Mouse (Mus musculus) kidney, embryonic 14.5 days (tissue): ENCODE data around the gene Traf3ip2. TPM values are rescaled to one million over a fixed set of nuclear protein-coding genes. Genes with fewer than 3 reads are reported as not detected.

Experiments used
- ATAC-seq: fragments of 200-750 bp; cut with Nextera tagmentation; 2 replicates; pipeline ENCODE4 v1.8.0; 2017; ENCODE audit warnings: moderate number of reproducible peaks, mild to moderate bottlenecking, moderate TSS enrichment, moderate library complexity; ENCODE audit not compliant: low FRiP score, low TSS enrichment
- H3K27ac ChIP-seq: fragments of 300-500 bp; sonication (generic); 2 replicates; pipeline ENCODE4 v1.5.1; 2014; ENCODE audit warnings: low read depth, mild to moderate bottlenecking, low read length, moderate library complexity, mixed read lengths
- H3K27me3 ChIP-seq: fragments of 300-500 bp; sonication (generic); 2 replicates; pipeline ENCODE4 v1.6.1; 2014; ENCODE audit warnings: mild to moderate bottlenecking, low read length; ENCODE audit not compliant: control insufficient read depth, insufficient read depth
- H3K36me3 ChIP-seq: fragments of 300-500 bp; sonication (generic); 2 replicates; pipeline ENCODE4 v1.6.1; 2014; ENCODE audit warnings: low read length, mixed read lengths; ENCODE audit not compliant: control insufficient read depth, insufficient read depth
- H3K4me1 ChIP-seq: fragments of 300-500 bp; sonication (generic); 2 replicates; pipeline ENCODE4 v1.6.1; 2014; ENCODE audit warnings: low read length, mixed read lengths; ENCODE audit not compliant: control insufficient read depth, insufficient read depth
- H3K4me2 ChIP-seq: fragments of 300-500 bp; sonication (generic); replicated peaks from 2 replicates; pipeline ENCODE4 v1.6.1; 2014; ENCODE audit warnings: low read depth, mild to moderate bottlenecking, low read length
- H3K4me3 ChIP-seq: fragments of 300-500 bp; sonication (generic); 2 replicates; pipeline ENCODE4 v1.5.1; 2014; ENCODE audit warnings: mild to moderate bottlenecking, low read length
- H3K9ac ChIP-seq: fragments of 300-500 bp; sonication (generic); 2 replicates; pipeline ENCODE4 v1.6.1; 2014; ENCODE audit warnings: low read depth, mild to moderate bottlenecking, low read length, moderate library complexity
- H3K9me3 ChIP-seq: fragments of 300-500 bp; sonication (generic); 2 replicates; pipeline ENCODE4 v1.6.1; 2016; ENCODE audit warnings: low read length; ENCODE audit not compliant: control insufficient read depth
- WGBS: fragments of 180-500 bp; shearing (Covaris S2); extraction: QIAGEN DNeasy Blood & Tissue Kit; methylation state at CpG from one replicate; pipeline ENCODE4 v1.1.7; 2014; 5-methylcytosine and 5-hydroxymethylcytosine counted together
- polyA plus RNA-seq: library from polyadenylated mRNA; unstranded; fragments of >200 nt; fragmentation: Nextera tagmentation; extraction: Ambion mirVana; gene quantifications from 2 replicates; pipeline ENCODE4 v1.2.1, GENCODE M21; 2014

Traf3ip2 gene
- polyA plus RNA-seq, 1 experiment from 2014 or later = 19.6 TPM

DNA sequence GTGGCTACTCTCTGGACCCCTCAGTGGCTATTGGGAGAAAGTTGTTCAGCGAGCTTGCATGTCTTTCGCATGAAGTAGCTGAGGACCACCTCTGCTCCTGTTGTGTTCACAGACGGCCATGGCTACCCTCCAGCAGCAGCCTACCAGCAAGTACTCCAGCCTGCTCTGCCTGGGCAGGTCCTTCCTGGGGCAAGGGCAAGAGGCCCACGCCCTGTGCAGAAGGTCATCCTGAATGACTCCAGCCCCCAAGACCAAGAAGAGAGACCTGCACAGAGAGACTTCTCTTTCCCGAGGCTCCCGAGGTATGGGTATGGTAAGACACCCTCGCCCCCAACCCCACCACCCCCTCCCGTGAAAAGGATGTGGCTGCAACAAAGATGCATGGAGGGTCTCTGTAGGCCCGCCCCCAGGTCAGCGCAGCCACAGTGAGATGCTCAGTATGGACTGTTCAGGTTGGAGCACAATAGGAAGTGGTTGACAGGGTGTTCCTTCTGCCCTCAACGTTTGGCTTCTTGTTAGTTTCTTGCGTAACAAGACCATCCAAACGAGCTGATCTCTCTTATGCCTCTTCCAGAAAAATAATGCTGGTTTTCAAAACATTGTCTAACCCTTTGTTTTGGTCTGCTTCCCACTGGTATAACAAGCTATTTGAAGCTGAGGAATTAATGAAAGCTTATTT is 21.8 kb downstream of the Traf3ip2 start:
- H3K9me3 ChIP-seq = no peaks in the 10 kb centered on the region
- no peak overlapping the region for H3K27ac ChIP-seq
- ATAC-seq = no peak
- no peak overlapping the region for H3K4me2 ChIP-seq
- H3K9ac ChIP-seq = no peak overlapping the region
- 90% methylated on average over 13 of the region's 13 CpGs for WGBS
- peaks cover 9% of the 10 kb centered on the region for H3K36me3 ChIP-seq
- no peak overlapping the region for H3K4me3 ChIP-seq
- peaks cover 44% of the 10 kb centered on the region for H3K4me1 ChIP-seq
- no peaks in the 10 kb centered on the region for H3K27me3 ChIP-seq

DNA sequence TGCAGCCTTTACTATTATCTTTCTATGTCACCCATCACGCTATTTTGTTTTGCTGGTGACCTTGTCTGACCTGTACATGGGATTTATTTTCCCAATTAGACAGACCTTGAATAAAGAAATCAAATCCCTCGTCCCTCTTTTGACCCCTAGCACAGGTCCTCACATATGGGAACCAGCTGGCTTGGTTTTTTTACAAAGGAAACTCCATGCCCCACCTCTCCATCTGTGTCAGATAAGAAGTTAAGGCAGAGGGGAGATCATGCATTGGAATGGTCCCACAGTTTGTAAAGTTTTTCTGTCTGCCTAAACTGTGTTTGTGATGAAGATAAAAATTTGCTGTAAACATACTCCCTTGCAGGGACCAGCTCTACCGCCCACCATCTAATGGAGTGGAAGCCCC is 26.1 kb downstream of the Traf3ip2 start:
- Histone ChIP-seq H3K4me2 (no peak overlapping the region), H3K36me3 (peaks cover 9% of the 10 kb centered on the region)
- 23% methylated on average over 3 of the region's 3 CpGs for WGBS

DNA sequence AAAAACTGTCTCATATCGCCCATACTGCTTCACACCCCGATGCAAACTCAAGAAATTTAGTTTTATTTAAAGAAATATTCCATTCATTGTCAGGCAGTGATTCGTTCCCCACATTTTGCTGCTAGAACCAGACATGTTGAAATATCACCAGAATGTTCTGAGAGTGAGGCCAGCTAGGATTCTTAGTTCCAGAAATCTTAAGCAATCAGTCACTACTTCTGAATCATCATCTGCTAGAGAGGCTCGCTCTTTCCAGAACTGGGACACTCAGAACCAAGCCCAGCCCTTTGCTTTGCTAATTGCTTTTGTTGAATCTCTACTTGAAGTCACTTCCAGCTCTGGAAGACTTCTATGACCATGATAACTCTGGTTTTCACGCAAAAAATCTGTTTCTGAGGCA is 27.0 kb downstream of the Traf3ip2 start:
- Histone ChIP-seq H3K4me2 (no peak overlapping the region), H3K27ac (peak overlapping the region; percentile 73; the same call in 1 of the 2 replicates), H3K36me3 (peaks cover 4% of the 10 kb centered on the region; the same call in 1 of the 2 replicates), H3K27me3 (no peaks in the 10 kb centered on the region), H3K9me3 (no peaks in the 10 kb centered on the region), H3K4me3 (no peak overlapping the region), H3K9ac (no peak overlapping the region), H3K4me1 (peaks cover 37% of the 10 kb centered on the region)
- ATAC-seq = no peak
- WGBS = 63% methylated on average over 5 of the region's 5 CpGs

More for the DNA sequence above, 26.1 kb downstream of the Traf3ip2 start:
- ATAC-seq = peak; percentile 60
- Histone ChIP-seq H3K27me3 (no peaks in the 10 kb centered on the region), H3K4me3 (no peak overlapping the region), H3K27ac (peak overlapping the region; percentile 73; the same call in 1 of the 2 replicates), H3K9me3 (no peaks in the 10 kb centered on the region), H3K4me1 (peaks cover 37% of the 10 kb centered on the region), H3K9ac (no peak overlapping the region)

DNA sequence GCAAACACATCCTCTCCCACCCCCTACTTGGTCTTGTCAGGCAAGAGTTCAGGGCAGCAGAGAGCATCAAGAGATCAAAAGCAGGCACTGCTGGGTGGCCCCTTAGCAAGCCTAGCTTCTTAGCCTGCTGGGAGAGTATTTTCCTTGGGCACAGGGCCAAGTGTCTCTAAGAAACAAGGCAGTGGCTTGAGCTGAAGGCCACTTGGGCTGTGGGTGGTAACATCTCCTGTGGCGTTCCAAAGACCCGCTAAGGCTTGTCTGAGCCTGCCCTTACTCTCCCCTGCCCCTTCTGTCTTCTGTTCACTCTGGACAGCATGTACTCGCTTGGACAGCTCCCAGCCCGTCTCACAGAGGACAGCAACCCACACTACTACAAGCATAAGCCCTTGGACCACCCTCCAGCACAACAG is 28.1 kb downstream of the Traf3ip2 start:
- 3% methylated on average over 4 of the region's 4 CpGs for WGBS
- H3K4me2 ChIP-seq = no peak overlapping the region
- peak; percentile 83 for ATAC-seq

DNA sequence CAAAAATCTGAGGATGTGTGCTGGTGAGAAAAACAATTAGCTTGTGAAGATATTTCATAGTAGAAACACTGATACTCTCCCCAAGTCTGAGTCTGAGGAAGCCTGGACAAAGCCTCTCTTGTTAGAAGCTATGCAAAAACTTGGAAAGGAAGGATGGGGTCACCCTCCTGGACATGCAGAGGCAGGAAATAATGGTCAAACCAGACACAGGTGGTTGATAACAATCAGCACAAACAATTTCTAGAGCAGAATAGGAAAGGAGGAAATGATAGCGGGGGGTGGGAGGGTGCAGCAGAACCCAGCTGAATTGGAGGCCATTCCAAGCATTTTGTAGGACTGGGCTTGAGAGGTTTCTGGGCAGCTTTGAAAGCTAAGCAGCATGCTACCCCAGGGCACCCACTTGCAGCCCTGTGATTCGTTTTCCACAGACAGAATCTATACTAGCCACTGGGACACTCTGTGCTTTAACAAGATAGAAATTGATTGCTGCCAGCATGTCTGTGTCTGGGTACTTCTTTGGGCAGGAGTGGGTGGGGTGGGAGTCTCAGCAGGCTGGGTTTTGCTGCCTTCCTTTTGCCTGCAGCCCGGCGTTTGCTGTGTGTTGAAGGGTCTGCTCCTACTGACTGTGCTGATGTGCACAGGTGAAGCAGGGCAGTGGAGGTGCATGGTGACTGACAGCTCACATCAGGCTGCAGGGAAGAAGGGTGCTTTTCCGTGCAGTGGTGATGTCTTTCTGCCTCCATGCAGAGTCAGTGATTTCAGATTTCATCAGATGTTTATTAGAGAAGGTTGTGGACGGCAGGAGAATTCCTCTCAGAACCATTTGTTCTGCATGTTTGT is 33.3 kb downstream of the Traf3ip2 start:
- Histone ChIP-seq H3K27ac (peak overlapping the region; percentile 85), H3K27me3 (no peaks in the 10 kb centered on the region), H3K4me1 (peaks cover 22% of the 10 kb centered on the region), H3K4me2 (no peak overlapping the region; the same call in 1 of the 2 replicates), H3K9ac (peak overlapping the region; percentile 23; the same call in 1 of the 2 replicates), H3K36me3 (peaks cover 4% of the 10 kb centered on the region), H3K9me3 (no peaks in the 10 kb centered on the region), H3K4me3 (no peak overlapping the region)
- WGBS = 38% methylated on average over 6 of the region's 6 CpGs
- peak; percentile 47; the same call in 1 of the 2 replicates for ATAC-seq

More for the DNA sequence above, 28.1 kb downstream of the Traf3ip2 start:
- Histone ChIP-seq H3K27me3 (no peaks in the 10 kb centered on the region), H3K36me3 (peaks cover 3% of the 10 kb centered on the region; the same call in 1 of the 2 replicates), H3K4me1 (peaks cover 37% of the 10 kb centered on the region), H3K9ac (no peak overlapping the region), H3K27ac (peak overlapping the region; percentile 42; the same call in 1 of the 2 replicates), H3K4me3 (no peak overlapping the region), H3K9me3 (no peaks in the 10 kb centered on the region)

DNA sequence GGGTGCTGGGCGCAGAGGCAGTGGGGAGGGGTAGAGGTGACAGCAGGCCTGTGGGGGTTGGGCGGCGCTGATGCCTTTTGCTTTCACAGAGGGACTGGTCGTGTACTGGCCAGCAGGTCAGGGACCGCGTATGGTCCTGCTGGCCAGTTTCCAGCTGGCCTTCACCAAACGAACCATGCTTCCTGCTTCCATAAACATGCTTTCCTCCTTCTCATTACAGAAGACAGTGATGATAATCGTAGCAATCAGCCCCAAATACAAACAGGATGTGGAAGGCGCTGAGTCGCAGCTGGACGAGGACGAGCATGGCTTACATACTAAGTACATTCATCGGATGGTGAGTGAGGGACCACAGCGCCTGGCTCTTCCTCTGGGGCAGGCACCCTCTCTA is 33.9 kb downstream of the Traf3ip2 start:
- no peak overlapping the region; the same call in 1 of the 2 replicates for H3K4me2 ChIP-seq
- H3K4me1 ChIP-seq = peaks cover 16% of the 10 kb centered on the region
- no peaks in the 10 kb centered on the region for H3K27me3 ChIP-seq
- peaks cover 7% of the 10 kb centered on the region for H3K36me3 ChIP-seq
- 20% methylated on average over 14 of the region's 14 CpGs for WGBS
- peak overlapping the region; percentile 23; the same call in 1 of the 2 replicates for H3K9ac ChIP-seq
- H3K4me3 ChIP-seq = no peak overlapping the region
- ATAC-seq = peak; percentile 65
- no peaks in the 10 kb centered on the region for H3K9me3 ChIP-seq
- peak overlapping the region; percentile 85; the same call in 1 of the 2 replicates for H3K27ac ChIP-seq

DNA sequence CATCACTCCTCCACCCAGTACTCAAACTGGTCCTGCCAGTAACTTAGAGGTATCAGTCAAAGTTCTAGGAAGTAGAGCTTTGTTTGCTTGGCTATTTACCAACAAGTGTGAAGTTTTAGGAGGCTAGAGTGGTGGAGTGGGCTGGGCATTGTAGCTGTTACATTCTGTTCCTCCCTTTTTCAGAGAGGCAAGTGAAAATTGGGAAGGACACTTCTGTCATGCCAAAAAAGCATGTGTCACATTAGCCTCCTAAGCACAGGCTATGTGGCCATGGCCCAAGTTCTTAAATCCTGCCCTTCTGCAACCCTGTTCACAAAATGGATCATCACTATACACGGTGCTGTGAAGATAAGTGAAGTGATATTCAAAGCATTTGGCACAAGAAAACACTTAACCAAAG is 34.4 kb downstream of the Traf3ip2 start:
- no peaks in the 10 kb centered on the region for H3K27me3 ChIP-seq
- H3K4me2 ChIP-seq = no peak overlapping the region
- no peaks in the 10 kb centered on the region for H3K9me3 ChIP-seq
- no peak overlapping the region for H3K4me3 ChIP-seq
- peaks cover 11% of the 10 kb centered on the region for H3K36me3 ChIP-seq
- WGBS = 61% methylated on average over 1 of the region's 1 CpGs
- peaks cover 14% of the 10 kb centered on the region for H3K4me1 ChIP-seq
- 0 out of 2 replicates have a peak overlapping the region, but pooled peaks have one; percentile 23 for H3K9ac ChIP-seq
- peak overlapping the region; percentile 85; the same call in 1 of the 2 replicates for H3K27ac ChIP-seq
- ATAC-seq = no peak

DNA sequence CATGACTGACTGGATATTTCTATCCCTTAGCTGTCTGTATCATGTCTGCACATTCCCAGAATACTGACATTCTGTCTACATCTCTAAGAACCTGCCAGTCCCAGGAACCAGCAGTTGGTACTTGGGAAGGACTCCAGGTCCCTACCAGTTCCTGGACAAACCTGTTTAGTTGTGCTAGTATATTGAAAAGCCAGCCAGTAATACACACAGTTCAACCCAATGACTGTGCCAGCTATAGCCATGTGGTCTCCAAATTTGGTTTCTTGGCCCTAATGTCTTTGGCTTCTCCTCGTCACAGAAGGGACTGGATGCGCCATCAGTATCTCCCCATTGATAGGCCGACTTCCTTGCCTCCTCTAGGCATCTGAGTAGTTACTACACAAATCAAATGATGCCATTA is 35.5 kb downstream of the Traf3ip2 start:
- no peak overlapping the region for H3K4me3 ChIP-seq
- H3K4me2 ChIP-seq = no peak overlapping the region
- no peaks in the 10 kb centered on the region for H3K27me3 ChIP-seq
- H3K36me3 ChIP-seq = peaks cover 11% of the 10 kb centered on the region
- WGBS = 98% methylated on average over 3 of the region's 3 CpGs
- H3K9me3 ChIP-seq = no peaks in the 10 kb centered on the region
- no peak for ATAC-seq
- no peak overlapping the region for H3K9ac ChIP-seq
- no peak overlapping the region for H3K27ac ChIP-seq
- peaks cover 14% of the 10 kb centered on the region for H3K4me1 ChIP-seq
